Mouse (Mus musculus) adipocyte (in vitro differentiated cells): ENCODE results near the gene Krt35.

Source experiments
- DNase-seq: peaks from one replicate; pipeline ENCODE4 v3.0.0-alpha.2; 2016; ENCODE audit warnings: low spot score

Krt35 gene

GRCm38 (mm10) chr11:100066236-100067010, 29.6 kb downstream of the Krt35 start:
- DNase-seq = peak; percentile 22

- DNase-seq = no peak
Measured at GRCm38 (mm10) chr11:100058875-100059274, 37.2 kb downstream of the Krt35 start.

- no peak for DNase-seq
Measured at GRCm38 (mm10) chr11:100055686-100056655, 40.1 kb downstream of the Krt35 start.

- no peak for DNase-seq
Measured at GRCm38 (mm10) chr11:100050451-100050850, 45.6 kb downstream of the Krt35 start, which contains the start of gene Krt31. Krt31 (minus strand) TSS chr11:100050551.

- no peak for DNase-seq
Measured at GRCm38 (mm10) chr11:100047193-100047592, 48.8 kb downstream of the Krt35 start.

- peak; percentile 10 for DNase-seq
Measured at GRCm38 (mm10) chr11:100046303-100046866, 49.7 kb downstream of the Krt35 start.
